Mouse (Mus musculus) midbrain, embryonic 14.5 days (tissue): ENCODE measurements around the gene Ctps. TPM values are rescaled to one million over a fixed set of nuclear protein-coding genes. Genes with fewer than 3 reads are reported as not detected.

Experiments used
- ATAC-seq: fragments of 200-750 bp; cut with Nextera tagmentation; 2 replicates; pipeline ENCODE4 v1.8.0; 2017; ENCODE audit warnings: moderate number of reproducible peaks, moderate library complexity; ENCODE audit not compliant: low FRiP score, low TSS enrichment
- DNase-seq: peaks from one replicate; pipeline ENCODE4 v3.0.0-alpha.2; 2015
- H3K27ac ChIP-seq: fragments of 300-500 bp; sonication (generic); replicated peaks from 2 replicates; pipeline ENCODE4 v1.5.1; 2014; ENCODE audit warnings: mild to moderate bottlenecking, low read depth, low read length, moderate library complexity
- H3K27me3 ChIP-seq: fragments of 300-500 bp; sonication (generic); 2 replicates; pipeline ENCODE4 v1.6.1; 2014; ENCODE audit warnings: low read length, control low read depth, mixed read lengths; ENCODE audit not compliant: control insufficient read depth, insufficient read depth
- H3K36me3 ChIP-seq: fragments of 300-500 bp; sonication (generic); 2 replicates; pipeline ENCODE4 v1.6.1; 2014; ENCODE audit warnings: low read length, control low read depth; ENCODE audit not compliant: control insufficient read depth, insufficient read depth
- H3K4me1 ChIP-seq: fragments of 300-500 bp; sonication (generic); 2 replicates; pipeline ENCODE4 v1.6.1; 2014; ENCODE audit warnings: mild to moderate bottlenecking, antibody characterized with exemption, low read length, control low read depth; ENCODE audit not compliant: control insufficient read depth, insufficient read depth
- H3K4me2 ChIP-seq: fragments of 300-500 bp; sonication (generic); 2 replicates; pipeline ENCODE4 v1.6.1; 2014; ENCODE audit warnings: mild to moderate bottlenecking, low read length, moderate library complexity
- H3K4me3 ChIP-seq: fragments of 300-500 bp; sonication (generic); replicated peaks from 2 replicates; pipeline ENCODE4 v1.5.1; 2014; ENCODE audit warnings: low read depth, low read length
- H3K9ac ChIP-seq: fragments of 300-500 bp; sonication (generic); replicated peaks from 2 replicates; pipeline ENCODE4 v1.6.1; 2014; ENCODE audit warnings: mild to moderate bottlenecking, low read length, moderate library complexity
- H3K9me3 ChIP-seq: fragments of 300-500 bp; sonication (generic); 2 replicates; pipeline ENCODE4 v1.6.1; 2016; ENCODE audit warnings: low read length, control low read depth, mixed read lengths; ENCODE audit not compliant: control insufficient read depth
- WGBS: fragments of 180-500 bp; shearing (Covaris S2); extraction: QIAGEN DNeasy Blood & Tissue Kit; methylation state at CpG from one replicate; pipeline ENCODE4 v1.1.7; 2014; 5-methylcytosine and 5-hydroxymethylcytosine counted together
- polyA plus RNA-seq: library from polyadenylated mRNA; unstranded; fragments of >200 nt; fragmentation: Nextera tagmentation; extraction: Ambion mirVana; gene quantifications from 2 replicates; pipeline ENCODE4 v1.2.1, GENCODE M21; 2014

Gene Ctps
- polyA plus RNA-seq, 1 experiment from 2014 or later = 95.2 TPM

DNA sequence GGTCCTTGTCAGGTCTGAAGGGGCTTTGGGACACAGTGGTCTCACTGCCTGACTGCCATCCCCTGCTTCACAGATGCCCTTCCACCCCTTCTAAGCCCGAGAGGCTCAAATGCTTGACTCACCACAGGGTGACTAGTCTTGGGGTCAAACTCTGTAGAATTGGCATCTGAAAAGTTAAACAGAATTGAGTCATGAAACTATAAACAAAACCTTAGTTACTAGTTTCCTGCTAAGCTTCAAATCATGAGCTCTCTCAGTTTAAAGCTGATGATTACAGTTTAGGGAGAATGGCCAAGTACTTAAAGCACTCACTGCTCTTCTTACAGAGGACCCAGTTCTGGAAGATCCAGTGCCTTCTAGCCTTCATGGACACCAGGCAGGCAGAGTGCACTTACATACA is 25.2 kb downstream of the Ctps start:
- Histone ChIP-seq H3K27me3 (no peaks in the 10 kb centered on the region), H3K9ac (no peak overlapping the region), H3K4me1 (no peaks in the 10 kb centered on the region), H3K4me3 (no peak overlapping the region), H3K4me2 (no peak overlapping the region), H3K9me3 (no peaks in the 10 kb centered on the region), H3K36me3 (peaks cover 95% of the 10 kb centered on the region), H3K27ac (no peak overlapping the region)
- ATAC-seq = no peak
- no peak for DNase-seq
- WGBS = 100% methylated on average over 1 of the region's 1 CpGs

DNA sequence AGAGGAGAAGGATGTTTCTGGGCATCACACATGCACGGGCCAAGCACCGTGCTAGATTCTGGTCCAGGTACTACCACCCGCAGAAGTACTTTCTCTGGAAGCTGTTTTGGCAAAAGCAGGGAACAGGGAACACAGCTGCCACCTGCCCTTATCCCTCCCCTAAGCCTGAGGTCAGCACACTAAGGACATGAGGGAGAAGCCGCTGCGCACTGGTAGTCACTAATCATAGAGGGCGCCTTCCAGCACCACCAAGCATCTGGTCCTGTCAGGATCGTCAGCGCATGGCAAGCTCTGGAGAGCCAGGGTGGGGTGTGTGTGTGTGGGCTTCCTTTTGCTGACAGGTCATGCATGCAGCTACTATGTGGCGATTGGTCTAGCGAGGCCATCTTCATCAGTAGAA is 31.4 kb downstream of the Ctps start:
- ATAC-seq = no peak
- no peak overlapping the region for H3K4me3 ChIP-seq
- no peak for DNase-seq
- 92% methylated on average over 10 of the region's 10 CpGs for WGBS
- no peaks in the 10 kb centered on the region for H3K9me3 ChIP-seq
- no peak overlapping the region for H3K27ac ChIP-seq
- peaks cover 67% of the 10 kb centered on the region for H3K36me3 ChIP-seq
- no peak overlapping the region for H3K4me2 ChIP-seq
- no peak overlapping the region for H3K9ac ChIP-seq
- no peaks in the 10 kb centered on the region for H3K4me1 ChIP-seq
- no peaks in the 10 kb centered on the region for H3K27me3 ChIP-seq

DNA sequence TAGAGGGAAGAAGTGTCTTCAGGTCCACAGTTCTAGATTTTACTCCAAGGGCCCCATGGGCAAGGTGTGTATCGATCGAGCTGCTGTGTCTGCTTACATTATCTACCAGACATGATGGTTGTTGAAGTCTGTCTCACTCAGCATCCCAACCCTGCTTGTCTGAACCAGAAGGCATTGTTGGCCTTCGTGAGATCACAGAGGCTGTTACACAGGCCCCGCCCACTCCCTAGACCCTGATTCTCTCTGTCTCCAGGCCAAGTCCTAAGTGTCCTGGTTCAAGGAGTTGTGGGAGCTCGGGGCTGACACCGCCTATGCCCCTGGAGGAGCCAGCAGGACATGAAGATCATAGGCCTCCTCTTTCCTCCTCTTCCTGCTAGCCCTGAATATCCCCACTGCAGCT is 38.1 kb downstream of the Ctps start, which contains the start of gene Slfnl1:
Slfnl1 (plus strand) TSS at position 246 of the 400 bp plus-strand sequence.
- Histone ChIP-seq H3K9me3 (no peaks in the 10 kb centered on the region), H3K36me3 (peaks cover 58% of the 10 kb centered on the region), H3K27me3 (no peaks in the 10 kb centered on the region), H3K4me1 (no peaks in the 10 kb centered on the region), H3K4me3 (no peak within 1 kb of the TSS), H3K9ac (no peak within 1 kb of the TSS), H3K27ac (no peak within 1 kb of the TSS), H3K4me2 (no peak within 1 kb of the TSS)
- DNase-seq (no peak), ATAC-seq (no peak)
- WGBS = 89% methylated on average over 6 of the region's 6 CpGs

DNA sequence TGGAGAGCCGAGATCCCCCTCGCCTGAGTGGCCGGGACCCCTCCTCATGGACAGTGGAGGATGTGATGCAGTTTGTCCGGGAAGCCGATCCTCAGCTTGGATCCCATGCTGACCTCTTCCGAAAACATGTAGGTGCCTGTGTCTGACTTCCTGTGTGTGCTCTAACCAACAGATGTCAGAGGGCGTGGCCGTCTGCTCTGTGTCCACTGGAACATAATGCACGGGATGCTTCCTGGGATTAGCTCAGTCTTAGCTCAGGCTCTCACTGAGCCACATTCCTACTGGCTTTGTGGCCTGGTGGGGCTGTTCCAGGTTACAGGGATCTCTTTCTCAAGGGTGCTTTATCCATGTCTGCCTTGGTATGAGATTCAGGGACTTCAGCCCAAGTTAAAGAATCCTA is 41.9 kb downstream of the Ctps start:
- WGBS = 79% methylated on average over 9 of the region's 9 CpGs
- no peak overlapping the region for H3K9ac ChIP-seq
- H3K27ac ChIP-seq = no peak overlapping the region
- no peak for DNase-seq
- no peaks in the 10 kb centered on the region for H3K9me3 ChIP-seq
- H3K27me3 ChIP-seq = no peaks in the 10 kb centered on the region
- no peaks in the 10 kb centered on the region for H3K4me1 ChIP-seq
- ATAC-seq = no peak
- no peak overlapping the region for H3K4me3 ChIP-seq
- no peak overlapping the region for H3K4me2 ChIP-seq
- peaks cover 83% of the 10 kb centered on the region for H3K36me3 ChIP-seq

DNA sequence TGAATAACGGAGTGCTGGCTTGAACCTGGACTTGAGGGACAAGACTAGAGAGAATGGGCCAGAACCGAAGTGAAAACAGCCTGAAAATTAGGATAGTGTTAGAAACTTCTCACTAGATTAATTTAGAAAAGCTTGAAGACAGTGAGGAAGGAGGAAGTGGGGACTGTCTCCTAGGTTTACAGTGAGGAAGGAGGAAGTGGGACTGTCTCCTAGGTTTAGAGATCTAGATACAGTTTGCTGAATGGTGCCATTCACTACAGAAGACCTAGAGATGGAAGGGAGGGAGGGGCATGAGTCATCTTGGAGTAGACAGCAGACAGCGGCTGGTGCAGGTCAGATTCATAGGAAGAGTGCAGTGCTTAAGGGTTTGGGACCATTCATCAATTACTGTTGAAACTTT is 47.0 kb downstream of the Ctps start:
- H3K4me1 ChIP-seq = no peaks in the 10 kb centered on the region
- WGBS = over 99% methylated on average over 3 of the region's 3 CpGs
- H3K36me3 ChIP-seq = peaks cover 77% of the 10 kb centered on the region
- H3K27me3 ChIP-seq = no peaks in the 10 kb centered on the region
- DNase-seq = no peak
- no peaks in the 10 kb centered on the region for H3K9me3 ChIP-seq
- H3K27ac ChIP-seq = no peak overlapping the region
- ATAC-seq = no peak
- no peak overlapping the region for H3K4me3 ChIP-seq
- no peak overlapping the region for H3K4me2 ChIP-seq
- no peak overlapping the region for H3K9ac ChIP-seq

DNA sequence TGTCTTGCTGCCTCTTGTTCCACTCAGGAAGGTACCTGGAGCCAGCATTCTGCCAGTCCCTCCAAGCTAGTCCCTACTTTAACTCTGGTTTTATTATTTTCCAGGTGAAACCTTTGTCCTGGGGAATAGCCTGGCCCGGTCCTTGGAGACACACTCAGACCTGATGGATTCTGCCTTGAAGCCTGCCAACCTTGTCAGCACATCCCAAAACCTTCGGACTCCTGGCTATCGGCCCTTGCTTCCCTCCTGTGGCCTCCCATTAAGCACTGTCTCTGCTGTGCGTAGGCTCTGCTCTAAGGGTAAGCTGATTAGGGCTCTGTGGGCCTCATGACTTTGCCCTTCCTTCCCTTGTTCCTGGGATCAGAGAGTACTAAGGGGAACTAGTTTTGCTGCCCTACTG is 47.7 kb downstream of the Ctps start:
- H3K9ac ChIP-seq = no peak overlapping the region
- no peak overlapping the region for H3K4me3 ChIP-seq
- 89% methylated on average over 4 of the region's 4 CpGs for WGBS
- no peak overlapping the region for H3K4me2 ChIP-seq
- peaks cover 78% of the 10 kb centered on the region for H3K36me3 ChIP-seq
- no peak for DNase-seq
- H3K27ac ChIP-seq = no peak overlapping the region
- H3K9me3 ChIP-seq = no peaks in the 10 kb centered on the region
- no peaks in the 10 kb centered on the region for H3K4me1 ChIP-seq
- ATAC-seq = no peak
- H3K27me3 ChIP-seq = no peaks in the 10 kb centered on the region

DNA sequence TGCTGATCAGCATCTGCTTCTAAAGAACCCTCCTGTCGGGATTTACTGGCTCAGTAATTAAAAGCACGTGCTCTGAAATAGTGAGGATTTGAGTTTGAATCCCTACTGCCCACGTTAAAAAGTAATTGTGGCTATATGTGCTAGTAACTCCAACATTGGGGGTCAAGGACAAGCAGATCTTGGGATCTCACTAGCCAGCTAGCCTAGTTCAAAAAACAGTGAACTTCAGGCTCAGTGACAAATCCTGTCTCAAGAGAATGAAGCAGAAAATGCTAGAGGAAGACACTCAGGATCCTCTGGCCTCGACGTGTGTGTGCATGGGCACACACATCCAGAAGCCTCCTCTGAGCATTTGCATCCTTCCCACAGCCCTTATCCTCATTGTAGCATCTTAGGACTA is 48.3 kb downstream of the Ctps start:
- Histone ChIP-seq H3K4me2 (no peak overlapping the region), H3K9me3 (no peaks in the 10 kb centered on the region), H3K4me3 (no peak overlapping the region), H3K27me3 (no peaks in the 10 kb centered on the region), H3K9ac (no peak overlapping the region), H3K27ac (no peak overlapping the region), H3K4me1 (no peaks in the 10 kb centered on the region), H3K36me3 (peaks cover 82% of the 10 kb centered on the region)
- WGBS = 81% methylated on average over 5 of the region's 5 CpGs
- no peak for DNase-seq
- no peak for ATAC-seq

DNA sequence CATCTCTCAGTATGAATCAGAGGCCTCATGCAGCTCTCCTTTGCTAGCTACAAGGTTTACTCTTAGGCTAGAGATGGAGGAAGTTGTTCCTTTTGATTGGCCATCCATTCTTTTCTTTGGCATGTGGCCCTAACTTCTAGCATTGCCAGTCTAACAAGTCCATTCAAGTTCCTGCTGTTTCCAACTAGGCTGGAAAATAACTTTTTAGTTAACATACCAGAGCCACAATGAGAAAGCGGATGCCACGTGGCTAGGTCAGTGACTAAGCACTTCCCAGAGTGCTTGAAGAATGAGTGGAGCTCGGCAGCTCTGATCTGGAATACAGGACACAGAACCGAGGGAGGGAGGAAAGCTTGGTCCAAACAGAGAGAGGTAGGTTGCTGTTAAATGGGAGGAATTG is 52.7 kb downstream of the Ctps start:
- no peak overlapping the region for H3K27ac ChIP-seq
- ATAC-seq (no peak), DNase-seq (no peak)
- no peak overlapping the region for H3K4me2 ChIP-seq
- no peaks in the 10 kb centered on the region for H3K9me3 ChIP-seq
- 87% methylated on average over 4 of the region's 4 CpGs for WGBS
- H3K9ac ChIP-seq = no peak overlapping the region
- no peaks in the 10 kb centered on the region for H3K4me1 ChIP-seq
- no peaks in the 10 kb centered on the region for H3K27me3 ChIP-seq
- peaks cover 61% of the 10 kb centered on the region for H3K36me3 ChIP-seq
- H3K4me3 ChIP-seq = no peak overlapping the region

DNA sequence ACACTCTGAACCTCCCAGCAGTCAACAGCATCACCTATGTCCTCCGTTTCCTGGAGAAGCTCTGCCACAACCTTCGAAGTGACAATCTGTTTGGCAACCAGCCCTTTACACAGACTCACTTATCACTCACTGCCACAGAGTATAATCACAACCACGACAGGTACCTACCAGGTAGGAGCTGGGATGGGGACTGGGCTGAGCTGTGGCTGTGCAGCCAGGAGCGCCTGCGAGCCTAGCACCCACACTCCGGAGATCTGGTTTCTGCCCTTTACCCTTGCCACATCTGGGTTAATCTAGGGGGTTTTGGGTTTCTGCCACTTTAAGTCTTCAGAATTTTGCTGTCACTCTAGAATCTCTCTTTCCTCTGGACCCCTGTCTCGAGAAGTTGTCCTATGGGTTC is 53.2 kb downstream of the Ctps start:
- H3K27ac ChIP-seq = no peak overlapping the region
- DNase-seq (no peak), ATAC-seq (no peak)
- no peak overlapping the region for H3K4me3 ChIP-seq
- peaks cover 57% of the 10 kb centered on the region for H3K36me3 ChIP-seq
- WGBS = 92% methylated on average over 7 of the region's 7 CpGs
- no peak overlapping the region for H3K4me2 ChIP-seq
- H3K27me3 ChIP-seq = no peaks in the 10 kb centered on the region
- H3K4me1 ChIP-seq = no peaks in the 10 kb centered on the region
- H3K9ac ChIP-seq = no peak overlapping the region
- H3K9me3 ChIP-seq = no peaks in the 10 kb centered on the region
